Mouse (Mus musculus) ovary, adult 18-20 months (tissue): Measurements from ENCODE around the gene Kcnh6.
"Not testable (repeated sequence)": the region's sequence is repeated elsewhere in the genome, so short reads cannot be mapped to it uniquely, and the experiment has no call there.

Source experiments
- DNase-seq: peaks from one replicate; pipeline ENCODE4 v3.0.0; 2022; ENCODE audit warnings: low spot score, mixed read lengths

Gene Kcnh6

GRCm38 (mm10) chr11:106065073-106065922 lies 57.4 kb downstream of the Kcnh6 start:
- DNase-seq = no peak

- peak; percentile 87 for DNase-seq
These were observed 58.1 kb downstream of the Kcnh6 start, which contains the start of gene Taco1 for GRCm38 (mm10) chr11:106065923-106066571. TSS of gene Taco1 (plus strand) at chr11:106066061.

GRCm38 (mm10) chr11:106066616-106067015 lies 58.7 kb downstream of the Kcnh6 start:
- not testable (repeated sequence) for DNase-seq

- DNase-seq = no peak
These were observed 65.8 kb downstream of the Kcnh6 start for GRCm38 (mm10) chr11:106073774-106074173.

GRCm38 (mm10) chr11:106076321-106076720 lies 68.4 kb downstream of the Kcnh6 start:
- no peak for DNase-seq
